ENCODE assay signal across 7 mouse cellular contexts in genomic region chr8:85460804-85461203, GRCm38 (mm10). TPM values are rescaled to one million over a fixed set of nuclear protein-coding genes. Genes with fewer than 3 reads are reported as not detected.
A peak's percentile ranks its signal among the peaks of the same experiment; 100 is the strongest.
DNase-seq lines count a peak whose midpoint lies in the region; ATAC-seq and TF ChIP-seq lines count a peak whose summit lies in the region.

No protein-coding gene starts in this region.

- no peak overlapping the region for H3K4me2 ChIP-seq in kidney, embryonic 14.5 days (replicated peaks; ENCODE audit: low read depth, low read length)

- intact Hi-C loops in heart, postnatal 36 days (cut with DNase I) = no loop called here

- H3K9me3 ChIP-seq in kidney, embryonic 14.5 days (ENCODE audit: control insufficient read depth, low read length) = no peaks in the 10 kb centered on the region

- H3K36me3 ChIP-seq in kidney, embryonic 14.5 days (ENCODE audit: control insufficient read depth, insufficient read depth, low read length) = no peaks in the 10 kb centered on the region
- no peaks in the 10 kb centered on the region for H3K36me3 ChIP-seq in C2C12 (ENCODE audit: control insufficient read depth, insufficient read depth)

- peak; percentile 49 for TF ChIP-seq CTCF in C2C12 (IDR thresholded peaks at IDR 0.05; ENCODE audit: control insufficient read depth, insufficient read depth, insufficient read length)

- ATAC-seq in kidney, embryonic 14.5 days (ENCODE audit: low FRiP score, low TSS enrichment) = no peak

- no peaks in the 10 kb centered on the region for H3K79me2 ChIP-seq in C2C12 (ENCODE audit: control insufficient read depth, insufficient read depth)

- DNase-seq in kidney, adult 18-20 months = peak; percentile 33
- DNase-seq in ES-CJ7 (ENCODE audit: low read depth, low spot score) = peak; percentile 84
- DNase-seq in heart, postnatal 36 days = peak; percentile 5 to 8
- no peak for DNase-seq in ovary, adult 18-20 months (ENCODE audit: low spot score)
- no peak for DNase-seq in right cerebral cortex, postnatal 36 days (ENCODE audit: low spot score in 2 of 2)

- 28% methylated on average over 5 of the region's 5 CpGs for WGBS in kidney, embryonic 14.5 days

- no peaks in the 10 kb centered on the region for H3K79me3 ChIP-seq in C2C12 (ENCODE audit: low read depth)

- no peak overlapping the region for H3K9ac ChIP-seq in kidney, embryonic 14.5 days (ENCODE audit: low read depth, low read length)

- no peak overlapping the region for H3K4me3 ChIP-seq in kidney, embryonic 14.5 days (ENCODE audit: low read length)
- no peak overlapping the region for H3K4me3 ChIP-seq in C2C12 (ENCODE audit: insufficient read depth, poor library complexity, severe bottlenecking)

- no peaks in the 10 kb centered on the region for H3K4me1 ChIP-seq in kidney, embryonic 14.5 days (ENCODE audit: control insufficient read depth, insufficient read depth, low read length)

- no peak overlapping the region for H3ac ChIP-seq in C2C12 (ENCODE audit: control insufficient read depth, insufficient read length, low read depth)

- H3K27me3 ChIP-seq in kidney, embryonic 14.5 days (ENCODE audit: control insufficient read depth, insufficient read depth, low read length) = no peaks in the 10 kb centered on the region
- H3K27me3 ChIP-seq in C2C12 (ENCODE audit: control insufficient read depth, insufficient read depth, insufficient read length) = no peaks in the 10 kb centered on the region

- no peak overlapping the region for H3K27ac ChIP-seq in kidney, embryonic 14.5 days (ENCODE audit: low read depth, low read length)

TF ChIP-seq in C2C12, 6 proteins besides CTCF, POLR2A, EP300 and RAD21:
- TF ChIP-seq MAX (IDR thresholded peaks at IDR 0.05) (no peak), FOSL1 (IDR thresholded peaks at IDR 0.05; ENCODE audit: insufficient read depth, low read length, poor library complexity, severe bottlenecking) (no peak), MYOD1 (IDR thresholded peaks at IDR 0.05; ENCODE audit: control insufficient read depth, insufficient read length, low read depth) (no peak), MYOG (IDR thresholded peaks at IDR 0.05; ENCODE audit: control insufficient read depth, extremely low read depth, insufficient read length) (no peak), CEBPB (IDR thresholded peaks at IDR 0.05; ENCODE audit: low read depth) (no peak), USF1 (IDR thresholded peaks at IDR 0.05; ENCODE audit: low read depth) (no peak)

RNA-seq across cellular contexts. Expression of gene 4921524J17Rik, which starts 28.2 kb away (rescaled TPM):
- 42.9 and 44.8 TPM in 2 replicates for polyA plus RNA-seq in kidney, embryonic 14.5 days (2014; fragmentation: Nextera tagmentation; extraction: Ambion mirVana)
- polyA plus RNA-seq in C2C12 (2012; fragmentation: generic; extraction: Trizol) = 5.3 TPM
- 10 to 100 TPM; 19.7 to 20.9 TPM for total RNA-seq in heart, postnatal 36 days (2021)

RNA-seq across cellular contexts. Expression of gene Gpt2, which starts 31.6 kb away (rescaled TPM):
- 13.2 and 21.6 TPM in 2 replicates for polyA plus RNA-seq in kidney, embryonic 14.5 days (2014; fragmentation: Nextera tagmentation; extraction: Ambion mirVana)
- polyA plus RNA-seq in C2C12 (2012; fragmentation: generic; extraction: Trizol) = 27.6 TPM
- total RNA-seq in heart, postnatal 36 days (2021) = 10 to 100 TPM; 37.8 to 41.5 TPM

Comparison
In these comparisons a context has a peak if more than half of its experiments do, and no peak if none do; other contexts are left out.
1. DNase-seq: peak in kidney, adult 18-20 months (single experiment), ES-CJ7 (single experiment) and heart, postnatal 36 days (2 of 2); none in ovary, adult 18-20 months (single experiment) and right cerebral cortex, postnatal 36 days (0 of 2).